Mouse (Mus musculus): ENCODE data around the gene Treh. TPM values are rescaled to one million over a fixed set of nuclear protein-coding genes. Genes with fewer than 3 reads are reported as not detected.

Gene Treh
- polyA plus RNA-seq, 1 experiment, result not detected

DNA sequence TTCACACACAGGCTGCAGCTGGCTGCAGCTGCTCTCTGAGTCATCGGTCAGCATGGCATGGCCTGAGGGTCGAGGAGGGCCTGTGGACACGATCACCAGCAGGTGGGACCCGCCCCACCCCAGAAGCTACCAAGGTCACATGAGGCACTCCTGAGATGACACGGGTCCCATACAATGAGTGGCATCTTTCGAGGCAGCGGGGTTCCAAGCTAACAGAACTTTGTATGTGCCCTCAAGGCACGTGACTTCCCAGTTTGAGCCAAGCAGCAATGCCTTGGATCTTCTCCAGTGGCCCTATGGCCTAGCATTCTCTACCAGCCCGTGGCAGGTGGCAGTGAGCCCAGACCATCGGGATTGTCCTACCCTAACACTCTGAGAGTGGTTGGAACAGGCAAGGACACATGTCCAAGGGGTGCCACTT, 44.8 kb downstream of the Treh start:
- H3K27ac ChIP-seq (replicated peaks; ENCODE audit: low read depth, low read length), result no peak overlapping the region; the same call in 1 of the 2 replicates
- no peak overlapping the region for H3K4me3 ChIP-seq (ENCODE audit: insufficient read depth, low read depth, low read length)
- H3K4me1 ChIP-seq (ENCODE audit: control insufficient read depth, insufficient read depth, insufficient read length, low read length), result peaks cover 22% of the 10 kb centered on the region

- Histone ChIP-seq H3K27ac (replicated peaks; ENCODE audit: low read depth, low read length) (peak overlapping the region; percentile 62; the same call in 1 of the 2 replicates), H3K4me1 (ENCODE audit: control insufficient read depth, insufficient read depth, insufficient read length, low read length) (peaks cover 34% of the 10 kb centered on the region), H3K4me3 (ENCODE audit: insufficient read depth, low read depth, low read length) (no peak overlapping the region)
Observed at GRCm38 (mm10) chr9:44718937-44719631, 46.1 kb downstream of the Treh start.

DNA sequence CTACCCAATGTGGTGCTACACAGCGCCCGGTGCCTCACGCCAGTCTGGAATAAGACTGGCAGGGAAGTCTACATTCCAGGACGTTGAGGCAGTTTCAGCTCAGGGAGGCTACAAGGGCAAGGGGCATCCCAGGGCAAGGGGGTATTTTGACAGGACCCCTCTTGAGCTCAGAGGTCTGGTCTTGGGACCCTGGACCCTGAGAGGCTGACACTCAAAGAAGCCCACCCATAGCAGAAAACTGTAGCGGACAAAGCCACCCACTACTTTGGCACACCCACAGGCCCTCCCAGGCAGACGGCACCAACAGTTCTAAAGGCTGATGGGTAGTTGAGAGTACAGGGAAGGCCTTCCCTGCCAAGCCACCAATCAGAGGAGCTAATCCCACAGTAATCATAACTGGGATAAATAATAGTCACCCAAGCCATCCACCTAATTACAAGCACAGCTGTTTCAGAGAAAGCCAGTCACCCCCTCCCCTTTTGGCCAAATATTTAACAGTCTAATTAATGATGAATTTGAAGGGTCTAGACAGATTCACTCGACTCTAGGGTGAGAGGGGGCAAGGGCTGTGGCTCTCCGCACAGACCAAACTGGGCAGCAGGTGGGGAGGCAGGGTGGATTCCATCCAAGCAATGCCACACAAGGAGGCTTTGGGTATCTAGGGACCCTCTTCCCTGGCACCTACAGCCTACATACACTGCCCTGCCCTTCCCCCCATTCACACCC, 46.8 kb downstream of the Treh start:
- Histone ChIP-seq H3K27ac (replicated peaks; ENCODE audit: low read depth, low read length) (peak overlapping the region; percentile 62), H3K4me1 (ENCODE audit: control insufficient read depth, insufficient read depth, insufficient read length, low read length) (peaks cover 36% of the 10 kb centered on the region), H3K4me3 (ENCODE audit: insufficient read depth, low read depth, low read length) (peak overlapping the region; percentile 55)

DNA sequence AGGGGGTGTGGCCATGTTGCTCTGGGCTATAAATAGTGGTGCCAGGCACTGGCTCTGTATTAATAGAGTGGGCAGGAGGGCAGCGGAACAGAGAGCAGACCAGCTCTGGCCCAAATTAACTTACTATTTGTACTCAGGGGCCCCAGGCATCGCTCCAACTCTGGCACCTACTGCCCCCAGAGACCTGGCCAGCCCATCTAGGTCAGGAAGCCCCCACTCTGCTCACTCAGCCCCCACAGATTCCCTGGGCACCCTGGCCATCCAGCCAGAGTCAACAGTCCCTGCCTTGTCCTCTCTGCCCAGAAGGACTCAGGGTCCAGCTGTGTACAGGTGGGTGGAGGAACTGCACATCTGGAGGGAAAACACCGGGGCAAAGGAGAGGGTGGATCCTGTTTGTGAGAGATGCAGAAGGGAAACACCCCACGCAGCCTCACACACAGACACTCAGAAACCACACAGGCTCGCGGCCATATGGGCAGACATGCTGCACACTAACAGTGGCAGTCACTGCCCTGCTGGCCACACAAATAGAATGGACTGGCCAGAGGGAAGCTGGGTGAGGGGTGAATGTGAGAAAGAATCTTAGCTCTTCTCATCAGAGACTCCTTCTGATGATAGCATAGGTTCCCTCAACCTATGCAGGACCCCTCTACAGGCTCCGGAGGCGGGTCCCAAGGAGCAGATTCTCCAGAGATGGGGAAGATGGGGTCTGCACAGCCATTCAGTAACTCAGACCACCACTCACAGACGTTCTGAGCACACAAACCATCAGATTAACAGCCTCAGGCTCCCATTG, 47.5 kb downstream of the Treh start:
- Histone ChIP-seq H3K4me1 (ENCODE audit: control insufficient read depth, insufficient read depth, insufficient read length, low read length) (peaks cover 36% of the 10 kb centered on the region), H3K27ac (replicated peaks; ENCODE audit: low read depth, low read length) (peak overlapping the region; percentile 32), H3K4me3 (ENCODE audit: insufficient read depth, low read depth, low read length) (peak overlapping the region; percentile 55)

DNA sequence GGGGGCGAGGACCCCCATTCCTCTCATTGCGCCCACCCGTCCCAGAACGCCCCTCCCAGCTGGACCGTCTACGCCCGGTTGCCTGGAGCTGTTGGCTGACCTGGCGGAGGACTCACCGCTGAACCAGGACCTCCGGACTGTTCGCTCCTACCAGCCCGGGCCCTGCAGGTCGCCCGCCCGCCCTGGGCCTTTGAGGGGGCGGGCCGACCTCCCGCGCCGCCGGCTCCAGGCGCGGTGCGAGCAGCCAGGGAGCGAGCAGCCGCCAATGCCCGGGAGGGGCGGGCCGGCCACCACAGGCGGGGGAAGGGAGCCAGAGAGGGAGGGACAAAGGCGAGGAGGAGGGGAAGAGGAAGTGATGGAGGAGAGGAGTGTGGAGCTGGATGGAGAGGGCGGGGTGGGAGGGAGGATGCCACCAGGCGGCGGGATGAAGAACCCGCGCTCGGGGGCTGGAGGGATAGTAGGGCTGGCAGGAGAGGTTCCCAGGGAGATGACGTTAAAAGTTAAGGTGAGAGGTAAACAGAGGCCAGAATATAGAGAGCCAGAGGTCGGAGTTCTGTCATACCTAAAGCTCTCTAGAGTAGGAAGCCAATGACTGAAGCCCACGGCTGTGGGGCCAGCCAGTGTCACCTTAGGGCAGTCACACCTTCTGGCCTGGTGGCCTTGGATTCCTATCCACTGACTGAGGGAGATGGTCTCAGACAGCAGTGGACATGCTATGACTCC, 48.3 kb downstream of the Treh start:
- peaks cover 36% of the 10 kb centered on the region for H3K4me1 ChIP-seq (ENCODE audit: control insufficient read depth, insufficient read depth, insufficient read length, low read length)
- H3K27ac ChIP-seq (replicated peaks; ENCODE audit: low read depth, low read length), result peak overlapping the region; percentile 75
- H3K4me3 ChIP-seq (ENCODE audit: insufficient read depth, low read depth, low read length), result peak overlapping the region; percentile 55

- H3K27ac ChIP-seq (replicated peaks; ENCODE audit: low read depth, low read length), result peak overlapping the region; percentile 75
- no peak overlapping the region for H3K4me3 ChIP-seq (ENCODE audit: insufficient read depth, low read depth, low read length)
- peaks cover 36% of the 10 kb centered on the region for H3K4me1 ChIP-seq (ENCODE audit: control insufficient read depth, insufficient read depth, insufficient read length, low read length)
Observed at GRCm38 (mm10) chr9:44721877-44722186, 48.8 kb downstream of the Treh start.

- H3K27ac ChIP-seq (replicated peaks; ENCODE audit: low read depth, low read length), result peak overlapping the region; percentile 61
- peaks cover 34% of the 10 kb centered on the region for H3K4me1 ChIP-seq (ENCODE audit: control insufficient read depth, insufficient read depth, insufficient read length, low read length)
- H3K4me3 ChIP-seq (ENCODE audit: insufficient read depth, low read depth, low read length), result no peak overlapping the region
Observed at GRCm38 (mm10) chr9:44722575-44722974, 49.5 kb downstream of the Treh start.

- peaks cover 31% of the 10 kb centered on the region for H3K4me1 ChIP-seq (ENCODE audit: control insufficient read depth, insufficient read depth, insufficient read length, low read length)
- H3K4me3 ChIP-seq (ENCODE audit: insufficient read depth, low read depth, low read length), result no peak overlapping the region
- peak overlapping the region; percentile 61 for H3K27ac ChIP-seq (replicated peaks; ENCODE audit: low read depth, low read length)
Observed at GRCm38 (mm10) chr9:44723008-44723407, 50.0 kb downstream of the Treh start.

DNA sequence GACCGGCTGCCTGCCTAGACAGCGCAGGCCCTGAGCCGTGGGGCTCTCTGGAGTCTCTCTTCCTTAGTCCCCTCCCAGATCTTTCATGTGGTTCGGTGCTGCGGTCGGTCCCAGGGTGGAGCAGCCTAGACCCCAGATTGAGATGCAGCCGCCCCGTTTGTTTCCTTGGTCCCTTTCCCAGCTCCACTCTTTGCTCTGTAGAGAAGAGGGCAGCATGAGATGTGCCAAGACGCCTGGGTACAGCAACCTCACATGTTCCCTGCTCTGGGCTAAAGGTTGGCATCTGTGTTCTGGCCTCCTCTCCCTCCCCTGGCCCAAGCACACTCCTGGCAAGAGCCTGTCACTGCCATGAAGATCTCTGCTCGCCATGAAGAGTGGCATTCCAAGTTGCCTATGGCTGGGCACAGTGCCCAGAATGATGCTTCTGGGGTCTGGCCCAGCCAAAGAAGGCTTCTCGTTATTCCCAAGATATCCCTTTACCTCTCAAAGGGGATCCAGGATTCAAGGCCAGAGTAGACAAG, 50.5 kb downstream of the Treh start:
- no peak overlapping the region for H3K4me3 ChIP-seq (ENCODE audit: insufficient read depth, low read depth, low read length)
- H3K27ac ChIP-seq (replicated peaks; ENCODE audit: low read depth, low read length), result peak overlapping the region; percentile 61
- H3K4me1 ChIP-seq (ENCODE audit: control insufficient read depth, insufficient read depth, insufficient read length, low read length), result peaks cover 28% of the 10 kb centered on the region

DNA sequence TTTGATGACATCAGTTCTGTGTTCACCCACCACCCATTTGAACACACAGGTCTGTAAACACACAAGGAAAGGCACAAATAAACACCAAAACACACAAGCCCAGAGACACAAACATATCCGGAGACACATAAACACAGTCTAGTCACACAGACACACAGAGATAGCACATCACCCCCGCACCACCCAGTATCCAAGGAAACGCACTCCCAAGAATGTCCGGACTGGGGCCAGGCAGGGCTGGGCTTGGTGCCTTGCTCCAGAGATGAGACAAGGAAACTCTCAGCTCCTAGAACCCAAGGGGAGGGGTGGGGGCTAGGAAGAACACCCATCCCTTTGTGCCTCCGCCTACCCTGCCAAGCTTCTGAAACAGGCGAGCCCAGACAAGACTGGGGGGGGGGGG, 51.2 kb downstream of the Treh start:
- Histone ChIP-seq H3K4me1 (ENCODE audit: control insufficient read depth, insufficient read depth, insufficient read length, low read length) (peaks cover 28% of the 10 kb centered on the region), H3K27ac (replicated peaks; ENCODE audit: low read depth, low read length) (peak overlapping the region; percentile 61; the same call in 1 of the 2 replicates), H3K4me3 (ENCODE audit: insufficient read depth, low read depth, low read length) (no peak overlapping the region)

DNA sequence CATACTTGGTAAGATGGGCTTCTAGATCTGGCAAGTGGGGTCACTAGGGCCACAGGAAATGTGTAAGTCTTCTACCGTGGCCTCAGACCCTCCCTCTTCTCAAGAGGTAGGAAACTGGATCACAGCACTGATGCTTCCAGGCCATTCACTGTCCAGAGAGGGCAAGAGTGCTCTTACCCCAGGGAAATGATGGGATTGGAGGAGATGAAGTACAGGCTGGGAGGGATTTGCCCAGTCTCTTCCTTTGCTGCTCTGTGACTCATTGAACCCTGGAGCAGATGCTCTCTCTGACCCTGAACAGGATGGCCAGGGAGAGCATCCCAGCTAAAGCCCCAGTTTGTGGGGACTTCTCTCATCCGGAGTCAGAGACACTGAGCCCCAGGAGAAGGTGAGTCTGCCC, 51.6 kb downstream of the Treh start:
- Histone ChIP-seq H3K4me1 (ENCODE audit: control insufficient read depth, insufficient read depth, insufficient read length, low read length) (peaks cover 26% of the 10 kb centered on the region), H3K4me3 (ENCODE audit: insufficient read depth, low read depth, low read length) (no peak overlapping the region), H3K27ac (replicated peaks; ENCODE audit: low read depth, low read length) (peak overlapping the region; percentile 8; the same call in 1 of the 2 replicates)

DNA sequence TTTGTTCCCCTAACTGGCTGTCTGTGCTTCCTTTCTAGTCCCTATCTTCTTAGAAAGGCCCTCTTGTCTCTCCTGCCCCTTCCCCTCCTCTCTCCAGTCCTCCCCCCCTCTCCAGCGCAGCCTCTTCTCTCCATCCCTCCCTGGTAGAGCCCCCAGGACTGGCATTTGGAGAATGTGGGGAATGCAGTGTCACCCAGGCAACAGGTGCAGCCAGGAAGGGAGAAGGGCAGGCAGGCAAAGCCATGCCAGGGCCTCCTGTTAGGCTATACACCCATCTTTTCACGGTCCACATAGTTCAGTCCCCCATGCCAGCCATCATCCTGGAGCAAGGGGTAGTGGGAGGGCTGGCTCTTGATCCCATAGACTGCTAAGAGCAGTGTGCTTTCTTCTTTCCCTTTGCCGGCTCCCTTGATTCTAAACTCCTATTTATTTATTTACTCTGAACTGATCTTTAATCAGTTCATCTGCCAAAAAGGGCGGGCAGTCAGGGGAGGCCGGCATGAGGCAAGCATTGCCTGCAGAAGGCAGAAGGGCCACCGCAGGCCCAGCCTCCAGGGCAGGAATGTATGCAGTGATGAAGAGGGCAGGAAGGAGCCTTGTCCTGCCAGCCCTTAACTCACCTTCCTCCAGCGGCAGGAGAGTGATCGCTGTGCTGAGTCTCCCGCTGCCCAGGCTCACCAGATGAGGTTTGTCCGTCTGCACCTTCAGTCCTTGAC, 53.6 kb downstream of the Treh start:
- H3K27ac ChIP-seq (replicated peaks; ENCODE audit: low read depth, low read length), result no peak overlapping the region
- H3K4me1 ChIP-seq (ENCODE audit: control insufficient read depth, insufficient read depth, insufficient read length, low read length), result peaks cover 22% of the 10 kb centered on the region
- no peak overlapping the region for H3K4me3 ChIP-seq (ENCODE audit: insufficient read depth, low read depth, low read length)

- H3K4me1 ChIP-seq (ENCODE audit: control insufficient read depth, insufficient read depth, insufficient read length, low read length), result peaks cover 19% of the 10 kb centered on the region
- H3K27ac ChIP-seq (replicated peaks; ENCODE audit: low read depth, low read length), result no peak overlapping the region
- no peak overlapping the region for H3K4me3 ChIP-seq (ENCODE audit: insufficient read depth, low read depth, low read length)
Observed at GRCm38 (mm10) chr9:44727441-44727840, 54.4 kb downstream of the Treh start.

DNA sequence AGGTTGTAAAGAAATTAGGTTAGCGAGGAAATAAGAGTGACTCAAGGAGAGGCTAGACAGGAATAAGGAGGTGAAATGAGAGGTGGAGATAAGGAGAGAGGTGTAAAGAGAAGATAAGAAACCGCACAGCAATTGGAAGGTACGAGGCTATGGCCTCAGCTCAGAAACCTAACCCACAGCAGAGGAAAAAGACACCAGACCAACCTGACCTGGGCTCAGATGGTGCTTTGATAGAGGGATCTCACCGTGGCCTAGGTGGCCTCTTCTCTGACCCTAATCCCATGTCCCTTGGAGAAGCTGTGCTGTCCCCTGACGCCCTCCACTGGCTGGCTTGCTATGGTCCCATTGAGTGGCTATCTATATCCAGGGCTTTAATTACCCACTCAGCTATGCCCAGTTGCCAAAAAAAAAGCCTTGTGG, 59.1 kb downstream of the Treh start:
- Histone ChIP-seq H3K4me3 (ENCODE audit: insufficient read depth, low read depth, low read length) (no peak overlapping the region), H3K27ac (replicated peaks; ENCODE audit: low read depth, low read length) (peak overlapping the region; percentile 83), H3K4me1 (ENCODE audit: control insufficient read depth, insufficient read depth, insufficient read length, low read length) (peaks cover 7% of the 10 kb centered on the region; the same call in 1 of the 2 replicates)
